Mouse (Mus musculus): ENCODE results near the gene Adamts2.

Gene Adamts2

GRCm38 (mm10) chr11:50733146-50733545 lies 131.3 kb downstream of the Adamts2 start:
- no peak for DNase-seq (ENCODE audit: low spot score in 2 of 2)

GRCm38 (mm10) chr11:50734129-50734528 lies 132.2 kb downstream of the Adamts2 start:
- no peak for DNase-seq (ENCODE audit: low spot score in 2 of 2)

- no peak for DNase-seq (ENCODE audit: low spot score in 2 of 2)
Observed at GRCm38 (mm10) chr11:50736548-50736947, 134.7 kb downstream of the Adamts2 start.

- no peak for DNase-seq (ENCODE audit: low spot score in 2 of 2)
Observed at GRCm38 (mm10) chr11:50738436-50738835, 136.6 kb downstream of the Adamts2 start.

- DNase-seq (ENCODE audit: low spot score in 2 of 2) = no peak
Observed at GRCm38 (mm10) chr11:50739453-50739852, 137.6 kb downstream of the Adamts2 start.

- no peak for DNase-seq (ENCODE audit: low spot score in 2 of 2)
Observed at GRCm38 (mm10) chr11:50742146-50742545, 140.3 kb downstream of the Adamts2 start.

- no peak for DNase-seq (ENCODE audit: low spot score in 2 of 2)
Observed at GRCm38 (mm10) chr11:50744971-50745370, 143.1 kb downstream of the Adamts2 start.

GRCm38 (mm10) chr11:50746508-50746907 lies 144.6 kb downstream of the Adamts2 start:
- no peak for DNase-seq (ENCODE audit: low spot score in 2 of 2)

GRCm38 (mm10) chr11:50750983-50751585 lies 149.2 kb downstream of the Adamts2 start:
- DNase-seq (ENCODE audit: low spot score in 2 of 2) = no peak

- DNase-seq (ENCODE audit: low spot score in 2 of 2) = no peak
Observed at GRCm38 (mm10) chr11:50757741-50758140, 155.9 kb downstream of the Adamts2 start.

- no peak for DNase-seq (ENCODE audit: low spot score in 2 of 2)
Observed at GRCm38 (mm10) chr11:50766461-50766860, 164.6 kb downstream of the Adamts2 start.

GRCm38 (mm10) chr11:50767039-50767438 lies 165.2 kb downstream of the Adamts2 start:
- peak in 1 of 2 experiments; percentile 26 for DNase-seq (ENCODE audit: low spot score in 2 of 2)

- peak; percentile 40 to 51 for DNase-seq (ENCODE audit: low spot score in 2 of 2)
Observed at GRCm38 (mm10) chr11:50768995-50769749, 167.3 kb downstream of the Adamts2 start.

GRCm38 (mm10) chr11:50771006-50771405 lies 169.1 kb downstream of the Adamts2 start:
- no peak for DNase-seq (ENCODE audit: low spot score in 2 of 2)

- DNase-seq (ENCODE audit: low spot score in 2 of 2) = no peak
Observed at GRCm38 (mm10) chr11:50797674-50798073, 195.8 kb downstream of the Adamts2 start.

- DNase-seq (ENCODE audit: low spot score in 2 of 2) = no peak
Observed at GRCm38 (mm10) chr11:50798836-50799235, 197.0 kb downstream of the Adamts2 start.

- DNase-seq (ENCODE audit: low spot score in 2 of 2) = no peak
Observed at GRCm38 (mm10) chr11:50814233-50814632, 212.3 kb downstream of the Adamts2 start.

GRCm38 (mm10) chr11:50826214-50826613 lies 224.3 kb downstream of the Adamts2 start:
- no peak for DNase-seq (ENCODE audit: low spot score in 2 of 2)

GRCm38 (mm10) chr11:50827010-50827953 lies 225.4 kb downstream of the Adamts2 start, which contains the start of gene Zfp354c:
TSS of gene Zfp354c (minus strand) at chr11:50827724.
- DNase-seq (ENCODE audit: low spot score in 2 of 2) = peak; percentile 53 to 62

GRCm38 (mm10) chr11:50835727-50836126 lies 233.8 kb downstream of the Adamts2 start:
- peak in 1 of 2 experiments; percentile 57 for DNase-seq (ENCODE audit: low spot score in 2 of 2)

- DNase-seq (ENCODE audit: low spot score in 2 of 2) = peak; percentile 72 to 81
Observed at GRCm38 (mm10) chr11:50841023-50841735, 239.3 kb downstream of the Adamts2 start, which contains the start of gene Zfp879. TSS of gene Zfp879 (minus strand) at chr11:50841552.
